Mouse (Mus musculus) lung, postnatal 14 days (tissue): Measurements from ENCODE around the gene Anks3.

Source experiments
- DNase-seq: peaks from one replicate; pipeline ENCODE4 v3.0.0; 2021

Gene Anks3

DNA sequence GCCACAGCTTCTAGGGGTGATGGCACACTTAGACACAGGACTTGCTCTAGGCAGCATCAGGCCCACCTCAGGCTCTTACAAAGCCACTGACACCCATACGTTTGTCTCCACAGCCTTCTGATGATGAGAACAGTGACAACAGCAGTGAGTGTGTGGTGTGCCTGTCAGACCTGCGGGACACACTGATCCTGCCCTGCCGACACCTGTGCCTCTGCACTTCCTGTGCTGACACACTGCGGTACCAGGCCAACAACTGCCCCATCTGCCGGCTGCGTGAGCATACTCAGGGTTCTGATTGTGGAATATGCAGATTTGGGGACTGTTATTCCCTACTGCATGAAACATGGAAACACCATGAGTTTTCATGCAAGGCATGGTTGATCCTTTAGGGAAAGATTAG lies 41.5 kb downstream of the Anks3 start:
- DNase-seq: no peak

DNA sequence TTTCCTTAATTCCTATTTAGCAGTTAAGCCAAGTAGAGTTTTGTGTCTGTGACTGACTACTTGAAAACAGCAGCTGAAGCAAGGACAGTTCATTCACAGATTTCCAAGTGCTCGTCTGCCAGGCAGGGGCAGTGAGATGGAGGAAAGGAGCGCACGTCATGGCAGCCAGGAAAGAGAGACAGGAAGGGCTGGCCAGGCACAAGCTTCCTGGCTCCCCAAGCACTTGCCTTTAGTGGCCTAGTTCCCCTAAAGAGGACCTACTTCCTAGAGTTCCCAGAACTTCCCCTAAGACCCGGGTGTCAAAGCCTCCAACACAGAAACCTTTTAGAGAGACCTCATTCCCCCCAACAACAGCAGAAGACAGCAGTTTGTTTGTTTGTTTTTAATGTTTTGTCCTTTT lies 43.4 kb downstream of the Anks3 start:
- no peak for DNase-seq

- DNase-seq: no peak
Observed at GRCm38 (mm10) chr16:4916608-4917007, 47.4 kb downstream of the Anks3 start.

DNA sequence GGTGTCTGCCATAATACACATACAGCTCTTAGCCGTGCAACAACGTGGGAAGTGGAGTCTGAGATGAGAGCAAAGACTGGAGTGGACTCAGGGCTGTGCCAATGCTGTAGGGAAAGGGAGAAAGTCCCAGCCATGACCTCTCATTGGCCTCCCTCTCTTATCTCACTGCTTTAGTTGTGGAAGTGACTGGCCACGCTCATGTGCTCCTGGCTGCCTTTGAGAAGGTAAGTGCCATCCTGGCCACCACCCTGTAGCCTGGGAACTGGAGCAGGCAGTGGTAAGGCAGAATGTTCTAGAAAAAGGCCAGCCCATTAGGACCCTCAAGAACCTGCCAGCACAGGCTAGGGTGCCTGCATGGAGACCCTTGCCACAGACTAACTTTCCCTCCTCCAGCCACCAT lies 48.1 kb downstream of the Anks3 start:
- DNase-seq: no peak

DNA sequence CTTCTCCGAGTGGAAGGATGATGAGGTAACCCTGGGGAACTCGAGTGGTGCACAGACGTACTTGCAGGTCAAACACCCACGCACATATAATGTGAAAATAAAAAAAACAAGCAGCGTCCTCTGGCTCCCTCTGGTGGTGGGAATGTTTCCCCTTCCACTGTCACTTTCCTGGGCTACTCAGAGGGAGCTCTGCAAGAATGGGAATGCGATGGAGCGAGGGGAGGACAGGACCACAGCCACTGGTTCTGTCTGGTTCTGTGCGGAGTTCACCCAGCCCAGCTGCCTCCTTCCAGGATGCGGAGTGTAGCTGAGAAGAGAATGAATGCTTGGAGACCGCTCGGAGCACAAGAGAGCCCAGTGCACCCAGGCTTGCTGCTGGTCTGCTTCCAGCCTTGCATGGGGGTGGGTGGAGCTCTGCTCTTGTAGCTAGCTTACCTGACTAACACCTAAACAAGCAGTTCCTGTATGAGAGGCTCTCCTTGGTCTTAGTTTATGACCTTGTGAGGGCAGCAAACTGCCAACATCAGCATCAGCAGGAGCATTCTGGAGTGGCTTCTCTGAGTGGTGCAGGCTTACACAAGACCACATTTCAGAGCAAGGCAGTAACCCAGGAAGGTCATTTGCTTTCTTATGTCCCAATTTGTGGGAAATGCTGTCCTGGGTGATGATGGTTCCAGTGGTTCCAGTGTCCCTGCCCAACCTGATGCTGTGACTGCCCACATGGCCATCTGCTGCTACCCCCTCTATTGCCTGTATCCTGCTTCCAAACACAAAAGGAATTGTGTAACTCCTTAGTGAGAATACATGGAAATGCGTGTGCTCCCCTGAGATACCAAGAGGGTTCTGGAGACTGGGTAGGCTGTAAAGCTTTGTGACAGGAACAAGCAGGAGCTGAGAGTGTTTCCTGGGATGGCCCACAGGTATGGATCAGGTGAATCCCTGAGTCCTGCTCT lies 49.9 kb downstream of the Anks3 start:
- DNase-seq: peak; percentile 96

GRCm38 (mm10) chr16:4912907-4913782 lies 50.9 kb downstream of the Anks3 start:
- peak; percentile 19 for DNase-seq

DNA sequence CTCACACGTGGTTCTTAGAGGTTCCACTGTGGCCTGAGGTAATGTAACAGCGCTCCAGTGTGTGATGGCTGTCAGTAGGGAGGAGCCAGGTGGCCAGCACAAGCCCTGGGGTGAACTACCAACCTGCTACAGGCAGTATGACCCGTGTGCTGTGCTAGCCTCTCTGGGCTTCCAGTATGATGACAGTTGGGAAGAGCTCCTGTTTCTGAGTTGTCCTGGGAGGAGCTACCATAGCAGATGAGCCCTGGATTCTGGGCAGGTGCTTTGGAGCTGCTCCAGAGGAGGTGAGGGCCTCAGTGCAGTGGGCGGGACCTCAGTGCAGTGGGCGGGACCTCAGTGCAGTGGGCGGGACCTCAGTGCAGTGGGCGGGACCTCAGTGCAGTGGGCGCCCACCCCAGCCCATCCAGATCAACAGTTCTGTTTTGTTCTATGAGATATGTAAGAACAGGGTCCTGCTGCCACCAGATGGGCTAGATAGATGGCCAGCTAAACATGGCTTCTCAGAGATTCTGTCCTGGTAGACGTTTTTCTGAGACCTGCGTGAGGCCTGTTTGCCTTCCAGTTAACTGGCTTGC lies 51.8 kb downstream of the Anks3 start:
- no peak for DNase-seq

GRCm38 (mm10) chr16:4910758-4911157 lies 53.2 kb downstream of the Anks3 start:
- DNase-seq: no peak

DNA sequence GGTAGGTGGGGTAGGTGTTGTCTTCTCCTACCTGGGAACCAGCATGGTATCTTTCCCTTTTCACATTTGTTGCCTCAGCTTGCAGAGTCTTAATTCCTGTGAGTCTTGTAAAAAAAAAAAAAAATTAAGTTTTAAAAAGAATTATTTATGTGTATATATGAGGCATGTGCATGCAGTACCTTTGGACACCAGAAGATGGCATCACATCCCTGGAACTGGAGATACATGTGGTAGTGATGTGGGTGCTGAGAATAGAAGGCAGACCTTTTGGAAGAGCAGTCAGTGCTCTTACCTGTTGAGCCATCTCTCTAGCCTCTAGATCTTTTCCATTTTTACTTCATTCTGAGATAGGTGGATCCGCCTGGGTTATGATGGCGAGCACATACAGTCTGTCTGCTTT lies 54.3 kb downstream of the Anks3 start:
- DNase-seq: no peak

- no peak for DNase-seq
Observed at GRCm38 (mm10) chr16:4907972-4908371, 56.0 kb downstream of the Anks3 start.

DNA sequence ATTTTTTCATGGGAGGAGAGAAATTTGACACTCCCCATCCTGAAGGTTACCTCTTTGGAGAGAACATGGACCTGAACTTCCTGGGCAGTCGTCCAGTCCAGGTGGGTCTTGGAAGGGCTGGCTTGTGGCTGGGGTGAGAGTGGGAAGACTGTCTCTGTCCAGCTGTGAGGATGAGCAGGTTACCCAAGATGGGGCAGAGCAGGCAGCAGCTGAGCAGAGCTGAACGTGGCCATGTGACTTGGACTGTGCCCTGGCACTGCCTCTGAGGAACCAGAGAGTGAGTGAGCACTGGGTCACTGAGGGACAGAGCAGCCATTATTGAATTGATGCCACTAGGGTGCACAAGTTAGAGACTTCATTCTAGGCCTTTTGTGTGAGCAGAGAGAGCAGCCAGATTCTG lies 56.6 kb downstream of the Anks3 start:
- DNase-seq: no peak

DNA sequence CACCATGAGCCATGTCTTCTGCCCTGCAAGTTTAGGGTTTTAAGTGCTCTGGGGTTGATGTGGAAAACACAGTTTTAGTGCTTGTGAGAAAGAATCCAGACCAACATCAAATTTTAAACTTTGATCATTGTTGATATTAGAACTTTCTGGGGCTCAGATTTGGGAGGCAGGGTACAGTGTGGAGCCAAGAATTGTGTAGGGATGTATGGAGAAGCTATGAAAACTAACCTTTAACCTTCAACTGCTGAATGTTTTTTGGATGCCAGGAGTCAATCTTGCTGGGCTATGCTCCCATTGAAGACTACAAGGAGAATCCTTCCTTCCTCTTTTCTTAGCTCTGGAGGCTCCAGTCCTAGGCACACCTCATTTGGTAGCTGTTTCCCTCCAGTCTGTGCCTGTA lies 57.4 kb downstream of the Anks3 start:
- no peak for DNase-seq

DNA sequence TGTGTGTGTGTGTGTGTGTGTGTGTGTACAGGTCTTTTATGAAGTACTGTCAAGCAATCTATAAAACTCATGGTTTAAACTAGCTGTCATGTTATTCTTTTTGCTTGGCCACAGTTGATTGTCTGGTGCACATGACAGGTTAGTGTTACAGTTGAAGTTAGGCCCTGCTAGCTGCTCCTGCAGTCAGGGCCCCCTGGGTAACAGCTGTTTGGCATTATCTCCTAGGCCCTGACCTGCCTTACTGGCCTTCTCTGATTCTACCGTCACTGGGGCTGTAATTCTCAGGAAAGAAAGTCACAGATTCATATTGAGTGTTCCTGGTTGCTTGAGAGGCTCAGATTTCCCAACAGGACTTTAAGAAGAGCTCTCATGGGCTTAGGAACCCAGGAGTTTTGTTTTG lies 58.4 kb downstream of the Anks3 start:
- no peak for DNase-seq

DNA sequence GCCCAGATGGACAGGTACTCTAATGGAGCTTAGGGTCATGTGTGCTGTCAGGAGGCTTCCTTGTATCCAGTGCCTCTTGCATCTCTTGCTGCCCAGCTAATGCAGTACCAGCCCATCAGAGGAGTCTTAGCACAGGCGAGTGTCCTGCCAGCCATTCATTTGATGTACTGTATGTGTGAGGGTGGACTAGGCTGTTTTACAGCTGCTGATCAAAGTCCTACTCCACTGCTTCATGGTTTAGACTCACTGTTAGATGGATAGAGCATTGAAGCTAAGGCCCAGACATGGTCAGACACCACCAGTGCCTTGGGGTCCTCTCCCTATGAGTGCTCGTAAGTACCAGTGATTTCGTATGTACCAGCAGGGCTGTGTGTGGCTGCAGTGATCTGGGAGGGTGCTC lies 59.1 kb downstream of the Anks3 start:
- no peak for DNase-seq

DNA sequence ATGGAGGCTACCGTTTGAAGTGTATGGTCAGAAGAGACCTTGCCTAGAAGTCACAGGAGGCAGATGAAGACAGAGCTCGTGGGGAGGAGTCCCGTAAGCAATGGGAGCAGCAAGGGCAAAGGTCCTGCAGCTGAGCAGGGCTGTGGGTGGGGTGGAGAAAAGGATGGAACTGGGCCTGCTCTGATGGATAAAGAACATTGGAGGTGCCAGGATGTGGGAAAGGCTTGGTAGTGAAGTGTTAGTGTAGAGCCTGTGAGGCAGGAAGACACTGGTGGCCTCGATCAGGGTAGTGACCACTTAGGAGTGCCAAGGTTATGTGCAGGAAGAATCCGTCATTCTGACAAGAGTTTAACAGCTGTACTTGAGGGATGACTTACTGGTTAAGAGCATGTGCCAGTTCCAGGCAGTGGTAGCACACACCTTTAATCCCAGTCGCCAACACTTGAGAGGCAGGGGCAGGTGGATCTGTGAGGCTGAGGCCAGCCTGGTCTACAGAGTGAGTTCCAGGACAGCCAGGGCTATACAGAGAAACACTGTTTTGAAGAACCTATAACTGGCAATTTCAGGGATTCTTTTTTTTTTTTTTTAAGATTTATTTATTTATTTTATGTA lies 60.4 kb downstream of the Anks3 start:
- DNase-seq: no peak

DNA sequence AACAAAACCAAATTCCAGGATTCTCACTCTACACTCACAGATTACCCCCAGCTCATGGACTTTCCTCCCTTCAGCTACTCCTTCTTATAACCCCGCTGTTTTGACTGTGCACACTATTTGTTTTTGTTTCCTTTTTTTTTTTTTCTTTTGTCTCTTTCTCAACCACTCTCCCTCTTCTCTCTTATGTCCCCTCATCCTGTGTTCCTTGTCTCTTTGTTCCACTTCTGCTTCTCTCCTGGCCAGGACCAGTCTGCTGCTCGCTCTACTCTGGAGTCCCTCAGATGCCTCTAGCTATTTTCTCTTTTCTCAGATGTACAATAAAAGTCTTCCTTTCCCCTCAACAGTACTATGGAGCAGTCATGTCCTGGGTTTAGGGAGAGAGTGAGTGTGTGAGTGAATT lies 61.6 kb downstream of the Anks3 start:
- no peak for DNase-seq

GRCm38 (mm10) chr16:4901167-4901566 lies 62.8 kb downstream of the Anks3 start:
- no peak for DNase-seq

GRCm38 (mm10) chr16:4899711-4900110 lies 64.3 kb downstream of the Anks3 start:
- no peak for DNase-seq

DNA sequence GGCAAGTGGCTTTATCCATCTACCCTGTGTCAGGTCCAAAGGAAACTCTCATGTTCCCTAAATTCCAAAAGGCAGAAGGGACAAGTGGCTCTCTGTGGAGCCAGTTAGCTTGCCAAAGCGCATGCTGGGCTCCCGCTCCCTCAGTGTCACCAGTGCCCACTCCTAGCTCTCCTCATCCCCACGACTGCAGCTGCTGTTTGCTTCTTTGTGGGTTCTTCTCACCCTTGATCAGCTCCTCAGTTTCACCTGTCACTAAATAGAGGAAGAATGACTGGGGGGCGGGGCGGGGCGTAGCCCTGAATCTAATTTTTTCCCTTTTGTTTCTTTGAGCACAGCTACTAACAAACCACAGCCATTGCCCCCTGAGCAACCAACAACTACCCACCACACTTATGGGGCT lies 65.1 kb downstream of the Anks3 start:
- no peak for DNase-seq

DNA sequence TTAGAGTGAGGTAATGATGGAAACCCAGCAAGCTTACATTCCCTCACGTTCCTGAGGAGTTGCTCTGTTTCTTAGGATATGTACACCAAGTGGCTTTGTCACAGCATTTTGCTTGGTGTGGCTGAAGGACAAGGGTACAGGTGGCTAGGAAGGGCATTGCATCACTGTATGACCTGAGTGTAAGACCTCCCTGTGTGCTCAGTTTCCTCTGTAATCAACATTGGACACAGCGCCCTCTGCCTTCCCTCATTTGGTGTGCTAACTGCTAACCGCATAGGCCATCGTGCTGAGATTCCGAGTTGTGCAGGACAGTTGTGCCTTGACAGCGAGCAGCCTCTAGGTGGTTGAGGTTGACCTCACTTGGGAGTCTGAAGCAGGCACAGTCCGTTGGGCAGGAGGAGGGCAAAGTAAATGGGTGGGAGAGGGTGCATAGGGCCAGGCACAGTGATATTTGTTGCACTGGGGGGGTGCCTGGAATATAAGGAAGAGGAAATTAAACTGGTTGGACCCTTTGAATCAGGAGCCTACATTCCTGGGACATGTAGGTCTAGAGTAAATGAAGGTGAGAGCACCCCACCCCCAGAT lies 66.8 kb downstream of the Anks3 start:
- DNase-seq: no peak

GRCm38 (mm10) chr16:4896249-4897027 lies 67.6 kb downstream of the Anks3 start:
- no peak for DNase-seq
